ENCODE assay signal across 23 mouse cellular contexts in genomic region chr14:117871268-117871667, GRCm38 (mm10).
DNase-seq lines count a peak whose midpoint lies in the region; ATAC-seq and TF ChIP-seq lines count a peak whose summit lies in the region.
"Had no signal": no experiment of that assay in that cellular context is flagged by ENCODE, and none has a peak within 500 bp of the region (broad histone marks: within the 10 kb centered on the region; RNA-seq: fewer than 3 reads in every experiment).

No protein-coding gene starts in this region.

- TF ChIP-seq CTCF in CH12.LX (conservative IDR thresholded peaks at IDR 0.05 in 1 of 2, IDR thresholded peaks at IDR 0.05 in 1 of 2; ENCODE audit: low read depth in 2 of 2, low read length in 2 of 2), result no peak

- no peaks in the 10 kb centered on the region for H3K4me1 ChIP-seq in CH12.LX (ENCODE audit: control insufficient read depth in 1 of 2, insufficient read depth in 2 of 2)
- H3K4me1 ChIP-seq: embryonic facial prominence, embryonic 13.5 days; embryonic facial prominence, embryonic 15.5 days; forebrain, embryonic 10.5 days; forebrain, embryonic 12.5 days had no signal

- no peaks in the 10 kb centered on the region for H3K9me3 ChIP-seq in CH12.LX (replicated peaks; ENCODE audit: low read length)
- H3K9me3 ChIP-seq: embryonic facial prominence, embryonic 13.5 days; embryonic facial prominence, embryonic 15.5 days; forebrain, embryonic 10.5 days; forebrain, embryonic 12.5 days had no signal

- TF ChIP-seq EP300 in CH12.LX (IDR thresholded peaks at IDR 0.05; ENCODE audit: low read length), result no peak

- no peaks in the 10 kb centered on the region for H3K79me2 ChIP-seq in CH12.LX (replicated peaks; ENCODE audit: control insufficient read depth, extremely low read depth, insufficient read depth, poor library complexity, severe bottlenecking)

- no peak overlapping the region for H3K4me2 ChIP-seq in CH12.LX (ENCODE audit: insufficient read depth, low read depth, poor library complexity, severe bottlenecking)
- H3K4me2 ChIP-seq: embryonic facial prominence, embryonic 13.5 days; embryonic facial prominence, embryonic 15.5 days; forebrain, embryonic 12.5 days had no signal

- H3K27me3 ChIP-seq in CH12.LX (replicated peaks), result no peaks in the 10 kb centered on the region
- H3K27me3 ChIP-seq: embryonic facial prominence, embryonic 13.5 days; embryonic facial prominence, embryonic 15.5 days; forebrain, embryonic 12.5 days had no signal

- no peak overlapping the region for H3K4me3 ChIP-seq in CH12.LX (replicated peaks in 1 of 3; ENCODE audit: low read depth in 2 of 3, low read length in 2 of 3, poor library complexity in 1 of 3)
- H3K4me3 ChIP-seq: embryonic facial prominence, embryonic 13.5 days; embryonic facial prominence, embryonic 15.5 days; erythroblast, embryonic 14.5 days; forebrain, embryonic 10.5 days; forebrain, embryonic 12.5 days had no signal

- no peak for TF ChIP-seq RAD21 in CH12.LX (IDR thresholded peaks at IDR 0.05; ENCODE audit: low read depth, low read length)

- TF ChIP-seq POLR2A in CH12.LX (IDR thresholded peaks at IDR 0.05; ENCODE audit: low read depth, low read length), result no peak

- DNase-seq in CH12.LX (ENCODE audit: extremely low read depth), result peak; percentile 12
- no peak for DNase-seq in lung, postnatal 14 days
- DNase-seq in retina, postnatal 1 day, result no peak
- DNase-seq: adrenal gland, adult 2 months; adrenal gland, postnatal 10 days; adrenal gland, postnatal 25 days; B cell, adult 2 months; cerebellum, adult 11-12 months; cerebellum, adult 2 months; cerebellum, adult 9-10 months; cerebellum, postnatal 10 days; cerebellum, postnatal 25 days; embryo, embryonic 11 days had no signal

- H3K9ac ChIP-seq in CH12.LX (ENCODE audit: insufficient read depth, low read depth), result no peak overlapping the region
- H3K9ac ChIP-seq: embryonic facial prominence, embryonic 13.5 days; embryonic facial prominence, embryonic 15.5 days; forebrain, embryonic 12.5 days had no signal

- in situ Hi-C loops in CH12.LX (cut with MboI; ENCODE audit: low pct_ligation_motif_present, low pct_unique_long_range_greater_than_20kb, low sequenced_read_pairs), result no loop called here

- dilution Hi-C loops in CH12.LX (cut with MboI; ENCODE audit: extremely low pct_ligation_motif_present, extremely low pct_unique_long_range_greater_than_20kb, low sequenced_read_pairs), result no loop called here

- no peaks in the 10 kb centered on the region for H3K36me3 ChIP-seq in CH12.LX (replicated peaks in 1 of 2; ENCODE audit: control insufficient read depth in 1 of 2, insufficient read depth in 1 of 2, low read length in 1 of 2)
- H3K36me3 ChIP-seq: embryonic facial prominence, embryonic 15.5 days; forebrain, embryonic 12.5 days had no signal

- peak; percentile 83 for ATAC-seq in granulocyte monocyte progenitor cell, adult 5-6 weeks (replicated peaks; ENCODE audit: poor library complexity, severe bottlenecking)
- peak; percentile 83 for ATAC-seq in megakaryocyte progenitor cell, adult 5-6 weeks (replicated peaks; ENCODE audit: poor library complexity)
- ATAC-seq: CD4-positive, CD25-positive, alpha-beta regulatory T cell, adult 4 months; forebrain, embryonic 14.5 days; forebrain, embryonic 16.5 days had no signal

- H3K27ac ChIP-seq in CH12.LX (ENCODE audit: insufficient read depth, low read depth), result no peak overlapping the region
- H3K27ac ChIP-seq: embryonic facial prominence, embryonic 13.5 days; embryonic facial prominence, embryonic 15.5 days; forebrain, embryonic 10.5 days; forebrain, embryonic 12.5 days had no signal

TF ChIP-seq in CH12.LX, 34 proteins besides CTCF, POLR2A, EP300 and RAD21:
- TF ChIP-seq JUND (conservative IDR thresholded peaks at IDR 0.05; ENCODE audit: low read depth, low read length) (no peak), JUN (IDR thresholded peaks at IDR 0.05; ENCODE audit: insufficient read depth, low read depth, low read length) (no peak), SIN3A (IDR thresholded peaks at IDR 0.05; ENCODE audit: low read length) (no peak), HCFC1 (IDR thresholded peaks at IDR 0.05; ENCODE audit: low read depth, low read length) (no peak), RCOR1 (conservative IDR thresholded peaks at IDR 0.05; ENCODE audit: low read depth, low read length) (no peak), MXI1 (IDR thresholded peaks at IDR 0.05; ENCODE audit: low read depth, low read length) (no peak), MAX (IDR thresholded peaks at IDR 0.05; ENCODE audit: low read length) (no peak)
TF ChIP-seq in CH12.LX: peak in this region for 0.
